In the genomic region with DNA sequence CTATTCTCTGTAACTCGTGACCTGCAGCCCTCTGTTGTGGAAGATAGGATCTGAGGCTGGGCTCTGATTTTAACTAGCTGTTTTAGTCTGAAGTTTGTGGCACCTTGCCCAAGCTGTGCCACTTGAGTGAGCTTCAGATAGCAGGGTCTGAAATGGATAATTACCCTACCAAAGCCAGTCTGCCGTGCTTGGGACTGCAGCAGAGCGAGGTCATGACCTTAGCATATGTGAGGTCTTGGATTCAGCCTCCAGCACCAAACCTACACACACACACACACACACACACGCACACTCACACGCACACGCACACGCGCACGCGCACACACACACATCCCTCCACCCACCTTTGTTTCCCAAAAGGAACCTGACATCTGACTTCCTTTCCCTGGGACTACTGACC, we compare ENCODE assay signal across 14 mouse cellular contexts. TPM values are rescaled to one million over a fixed set of nuclear protein-coding genes. Genes with fewer than 3 reads are reported as not detected.
A peak's percentile ranks its signal among the peaks of the same experiment; 100 is the strongest.
DNase-seq lines count a peak whose midpoint lies in the region; ATAC-seq and TF ChIP-seq lines count a peak whose summit lies in the region.
"Had no signal": no experiment of that assay in that cellular context is flagged by ENCODE, and none has a peak within 500 bp of the region (broad histone marks: within the 10 kb centered on the region; RNA-seq: fewer than 3 reads in every experiment).

No protein-coding gene starts in this region.

- intact Hi-C loops in heart, postnatal 36 days (cut with DNase I), result no loop called here

- H3K4me1 ChIP-seq in hindbrain, postnatal 0 days (ENCODE audit: insufficient read depth, low read length), result no peaks in the 10 kb centered on the region
- H3K4me1 ChIP-seq in hindbrain, embryonic 16.5 days (ENCODE audit: control insufficient read depth, insufficient read depth, low read depth, low read length), result no peaks in the 10 kb centered on the region

- H3K9ac ChIP-seq in hindbrain, postnatal 0 days (replicated peaks; ENCODE audit: low read length), result no peak overlapping the region
- H3K9ac ChIP-seq in hindbrain, embryonic 16.5 days (ENCODE audit: low read depth, low read length), result no peak overlapping the region
- H3K9ac ChIP-seq: limb, embryonic 12.5 days had no signal

- no peak overlapping the region for H3K4me3 ChIP-seq in hindbrain, postnatal 0 days (ENCODE audit: low read length)
- H3K4me3 ChIP-seq in hindbrain, embryonic 16.5 days (ENCODE audit: low read length), result no peak overlapping the region
- H3K4me3 ChIP-seq: limb, embryonic 12.5 days had no signal

- peak; percentile 63 for DNase-seq in hindbrain, postnatal 0 days (ENCODE audit: low spot score)
- DNase-seq in embryo, embryonic 10 days (ENCODE audit: low spot score), result peak; percentile 63
- DNase-seq in heart, postnatal 36 days, result peak; percentile 6 to 7
- DNase-seq in kidney, postnatal 4 days, result peak; percentile 65 to 78
- DNase-seq in c-Kit-positive CD71-positive TER-119-positive erythroid progenitor cells, embryonic 14.5 days (ENCODE audit: low spot score), result no peak
- no peak for DNase-seq in left cerebral cortex, adult 8-10 months (ENCODE audit: low spot score in 2 of 2)
- DNase-seq: cerebellum, adult 11-12 months; gastrocnemius, postnatal 14 days; lung, postnatal 10 days had no signal

- H3K27ac ChIP-seq in hindbrain, postnatal 0 days, result no peak overlapping the region
- H3K27ac ChIP-seq in hindbrain, embryonic 16.5 days (ENCODE audit: low read depth, low read length), result no peak overlapping the region
- H3K27ac ChIP-seq: limb, embryonic 12.5 days had no signal

- H3K36me3 ChIP-seq in hindbrain, postnatal 0 days (ENCODE audit: insufficient read depth, low read length), result no peaks in the 10 kb centered on the region
- no peaks in the 10 kb centered on the region for H3K36me3 ChIP-seq in hindbrain, embryonic 16.5 days (ENCODE audit: control insufficient read depth, insufficient read depth, low read length)
- H3K36me3 ChIP-seq: limb, embryonic 12.5 days had no signal

- no peaks in the 10 kb centered on the region for H3K9me3 ChIP-seq in hindbrain, postnatal 0 days (ENCODE audit: low read length)
- no peaks in the 10 kb centered on the region for H3K9me3 ChIP-seq in hindbrain, embryonic 16.5 days (ENCODE audit: control insufficient read depth, low read length)
- H3K9me3 ChIP-seq: limb, embryonic 12.5 days had no signal

- H3K4me2 ChIP-seq in hindbrain, postnatal 0 days (ENCODE audit: low read depth, low read length), result no peak overlapping the region
- no peak overlapping the region for H3K4me2 ChIP-seq in hindbrain, embryonic 16.5 days (ENCODE audit: low read length)
- H3K4me2 ChIP-seq: limb, embryonic 12.5 days had no signal

- WGBS in hindbrain, postnatal 0 days, result 59% methylated on average over 10 of the region's 10 CpGs
- 66% methylated on average over 10 of the region's 10 CpGs for WGBS in hindbrain, embryonic 16.5 days

- no peaks in the 10 kb centered on the region for H3K27me3 ChIP-seq in hindbrain, postnatal 0 days (ENCODE audit: insufficient read depth, low read length)
- H3K27me3 ChIP-seq in hindbrain, embryonic 16.5 days (replicated peaks; ENCODE audit: control insufficient read depth, insufficient read depth, low read length), result no peaks in the 10 kb centered on the region
- H3K27me3 ChIP-seq: CH12.LX; limb, embryonic 12.5 days had no signal

- 0 out of 2 replicates have a peak, but pooled peaks have one; percentile 40 for ATAC-seq in hindbrain, postnatal 0 days
- no peak for ATAC-seq in hindbrain, embryonic 16.5 days
- no peak for ATAC-seq in megakaryocyte, adult 5-6 weeks (ENCODE audit: poor library complexity, severe bottlenecking)
- ATAC-seq: intestine, postnatal 0 days had no signal

- TF ChIP-seq CTCF in hindbrain, postnatal 0 days (IDR thresholded peaks at IDR 0.05; ENCODE audit: low read depth), result no peak; the same call in 1 of the 2 replicates

RNA-seq across cellular contexts. Expression of a gene that starts 27.5 kb away (rescaled TPM):
- total RNA-seq in hindbrain, postnatal 0 days (2014; rRNA removed), result 22.8 and 23.5 TPM in 2 replicates
- polyA plus RNA-seq in hindbrain, postnatal 0 days (2015; fragmentation: Nextera tagmentation; extraction: Ambion mirVana), result 6.9 and 7.0 TPM in 2 replicates
- polyA plus RNA-seq in hindbrain, embryonic 16.5 days (2015; fragmentation: Nextera tagmentation; extraction: Ambion mirVana), result 7.7 and 8.0 TPM in 2 replicates
- total RNA-seq in heart, postnatal 36 days (2021), result 10 to 100 TPM; 26.4 to 29.3 TPM
- total RNA-seq in left cerebral cortex, adult 8-10 months (2022), result 10 to 100 TPM; 46.1 to 69.6 (median 60.0) TPM
- 32.2 and 33.1 TPM in 2 replicates for total RNA-seq in megakaryocyte, adult 5-6 weeks (2015)
- total RNA-seq in megakaryocyte, adult 5-6 weeks (2017), result 17.6 and 19.4 TPM in 2 replicates

Comparison
In these comparisons a context has a peak if more than half of its experiments do, and no peak if none do; other contexts are left out.
1. DNase-seq: peak in hindbrain, postnatal 0 days (single experiment), embryo, embryonic 10 days (single experiment), heart, postnatal 36 days (2 of 2) and kidney, postnatal 4 days (2 of 2); none in c-Kit-positive CD71-positive TER-119-positive erythroid progenitor cells, embryonic 14.5 days (single experiment) and left cerebral cortex, adult 8-10 months (0 of 2).